Mouse (Mus musculus): ENCODE measurements around the gene Ptgis.

The Ptgis gene

DNA sequence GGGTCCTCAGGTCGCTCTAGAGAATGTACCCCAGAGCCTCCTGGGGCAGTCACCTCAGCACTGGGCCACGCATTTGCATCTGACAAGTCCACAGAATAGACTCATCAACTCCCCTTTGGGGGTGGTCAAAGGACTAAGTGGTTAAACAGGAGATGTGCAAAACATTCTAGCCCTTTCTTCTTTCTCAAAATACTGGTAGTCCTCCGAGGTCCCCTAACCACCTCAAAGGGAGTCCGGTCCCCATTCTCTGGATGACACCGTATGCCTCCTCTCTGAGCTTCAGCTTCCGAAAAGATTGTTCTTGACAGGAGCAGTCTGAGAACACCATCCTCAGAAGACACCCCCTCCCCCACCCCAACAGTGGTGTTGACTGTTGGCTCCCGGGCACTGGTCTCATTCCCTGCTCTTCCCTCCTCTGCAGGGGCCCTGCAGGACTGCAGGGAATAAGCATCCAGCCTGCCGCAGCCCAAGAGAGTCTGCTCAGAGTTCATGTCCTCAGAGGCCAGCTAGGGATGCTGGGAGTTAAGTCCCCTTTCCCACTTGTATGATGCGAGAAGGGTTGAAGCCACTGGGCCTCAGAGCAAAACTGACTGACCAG lies 84.2 kb downstream of the Ptgis start:
- in situ Hi-C loops (cut with MboI, MseI) = no loop called here

GRCm38 (mm10) chr2:167155541-167155973 lies 84.8 kb downstream of the Ptgis start:
- in situ Hi-C loops (cut with MboI, MseI) = no loop called here

DNA sequence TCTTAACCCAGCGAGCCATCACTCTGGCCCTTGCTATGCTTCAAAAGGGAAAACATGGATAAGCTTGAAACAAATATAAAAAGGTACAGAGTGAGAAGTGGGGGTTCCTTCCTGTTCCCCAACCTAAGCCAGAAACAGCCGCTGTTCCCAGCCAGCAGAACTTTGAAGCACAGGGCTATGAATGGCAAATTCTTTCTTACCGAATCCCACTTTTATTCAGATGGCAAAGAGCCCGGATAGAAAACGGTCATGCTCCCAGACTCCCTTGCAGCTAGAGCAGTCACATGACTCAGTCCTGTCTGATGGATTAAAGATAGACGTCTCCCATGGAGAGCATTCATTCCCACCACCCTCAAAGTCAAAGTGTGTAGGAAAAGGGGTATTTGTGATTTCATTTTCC lies 89.5 kb downstream of the Ptgis start:
- in situ Hi-C loops (cut with MboI, MseI) = no loop called here

DNA sequence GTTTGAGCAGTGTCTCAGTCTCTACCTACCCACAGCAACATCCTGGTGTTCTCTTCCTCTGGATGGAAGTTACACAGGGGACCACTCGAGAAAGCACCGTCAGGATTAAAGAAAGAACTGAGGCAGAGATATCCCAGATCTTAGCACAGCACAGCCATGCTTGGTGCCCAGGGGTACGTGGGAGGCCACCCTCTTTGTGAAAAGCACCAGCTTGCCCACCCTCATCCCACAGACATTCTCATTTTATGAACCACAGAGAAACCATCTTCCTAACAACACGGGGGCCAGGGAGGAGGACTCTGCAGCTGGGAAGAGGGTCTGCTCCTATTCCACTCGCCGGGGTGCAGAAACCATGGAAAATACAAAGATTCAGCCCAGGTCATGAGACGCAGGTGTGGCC lies 90.3 kb downstream of the Ptgis start:
- in situ Hi-C loops (cut with MboI, MseI) = no loop called here

- in situ Hi-C loops (cut with MboI, MseI) = no loop called here
Observed at GRCm38 (mm10) chr2:167149035-167149434, 91.4 kb downstream of the Ptgis start.

DNA sequence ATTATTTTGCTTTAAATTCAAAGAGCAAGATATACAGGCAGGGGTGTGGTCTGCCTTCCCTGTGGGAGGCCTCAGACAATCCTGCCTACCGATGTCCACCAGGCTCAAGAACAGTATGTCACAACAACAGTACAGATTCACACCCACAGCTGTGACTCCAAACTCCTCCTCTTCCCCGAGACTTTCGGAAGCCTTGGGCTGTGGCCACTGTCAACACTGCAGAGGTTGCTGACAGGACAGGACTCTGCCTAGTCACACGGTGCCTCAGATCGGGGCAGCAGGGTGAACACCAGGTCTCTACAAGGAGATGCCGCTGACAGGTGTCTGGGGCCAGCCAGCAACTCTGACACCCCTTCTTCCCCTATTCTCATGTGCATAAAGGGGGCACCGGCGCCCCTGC lies 92.7 kb downstream of the Ptgis start:
- in situ Hi-C loops (cut with MboI, MseI) = no loop called here

GRCm38 (mm10) chr2:167145904-167146303 lies 94.5 kb downstream of the Ptgis start:
- in situ Hi-C loops (cut with MboI, MseI) = no loop called here

DNA sequence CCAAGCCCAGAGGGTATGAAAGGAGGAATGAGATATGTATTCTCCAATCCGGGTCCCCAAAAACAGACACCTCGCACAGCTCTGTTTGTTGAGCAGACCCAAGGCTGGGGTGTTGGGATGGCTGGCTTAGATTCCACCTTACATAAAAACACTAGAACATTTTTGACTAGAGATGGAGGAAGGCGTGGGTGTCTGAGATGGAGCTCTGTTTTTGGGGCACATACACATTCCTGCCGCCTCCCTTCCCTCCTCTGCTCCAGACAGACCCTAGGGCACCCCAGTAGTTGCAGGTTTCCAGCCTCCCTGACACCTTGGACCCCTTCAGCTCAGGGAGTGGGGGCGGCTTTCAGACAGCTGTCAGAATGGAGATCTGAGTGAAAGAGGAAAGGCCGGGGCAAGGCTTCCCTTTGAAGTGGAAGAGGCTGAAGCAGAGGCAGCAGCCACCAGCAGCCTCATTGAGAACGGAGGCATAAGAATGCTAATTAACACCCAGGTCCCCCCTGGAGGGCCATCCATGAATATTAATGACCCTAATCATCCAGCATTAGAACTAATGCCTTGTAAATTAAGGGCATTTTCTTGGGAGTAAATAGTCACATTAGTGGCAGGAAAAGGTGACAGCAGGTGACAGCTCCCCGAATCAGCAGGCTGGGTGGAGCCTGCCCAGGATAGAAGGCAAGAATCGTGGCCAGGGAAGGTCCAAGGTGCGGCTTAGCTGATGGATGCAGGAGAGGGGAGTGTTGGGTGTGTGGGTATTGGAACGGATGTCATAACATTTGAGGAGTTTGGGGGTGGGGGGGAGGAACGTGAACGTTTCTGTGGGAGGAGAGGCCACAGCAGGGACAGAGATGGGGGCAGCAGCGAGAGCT lies 95.7 kb downstream of the Ptgis start:
- in situ Hi-C loops (cut with MboI, MseI) = no loop called here

- in situ Hi-C loops (cut with MboI, MseI) = no loop called here
Observed at GRCm38 (mm10) chr2:167143914-167144313, 96.5 kb downstream of the Ptgis start.

- in situ Hi-C loops (cut with MboI, MseI) = no loop called here
Observed at GRCm38 (mm10) chr2:167142282-167142681, 98.1 kb downstream of the Ptgis start.

GRCm38 (mm10) chr2:167141810-167142209 lies 98.6 kb downstream of the Ptgis start:
- in situ Hi-C loops (cut with MboI, MseI) = no loop called here
